Mouse (Mus musculus): ENCODE measurements around the gene Ehd1.
A peak's percentile ranks its signal among the peaks of the same experiment; 100 is the strongest.

Gene Ehd1

DNA sequence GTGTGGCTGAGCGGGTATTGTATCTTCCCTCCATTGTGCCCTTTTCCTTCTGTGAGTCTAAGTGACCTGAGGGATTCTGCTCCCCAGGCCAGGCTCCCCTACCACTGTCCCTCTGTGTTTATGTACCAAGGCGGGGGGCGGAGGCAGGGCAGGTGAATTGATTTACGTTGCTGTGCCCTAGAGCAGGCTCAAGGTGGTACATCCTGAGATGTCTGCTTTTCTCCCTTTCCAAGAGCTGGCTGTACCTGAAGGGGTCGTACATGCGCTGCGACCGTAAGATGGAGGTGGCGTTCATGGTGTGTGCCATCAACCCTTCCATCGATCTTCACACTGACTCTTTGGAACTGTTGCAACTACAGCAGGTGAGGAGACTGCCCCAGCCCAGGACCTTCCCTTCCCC lies 60.4 kb downstream of the Ehd1 start:
- H3K27me3 ChIP-seq (ENCODE audit: control insufficient read depth, insufficient read depth, low read length, poor library complexity, severe bottlenecking): no peaks in the 10 kb centered on the region
- H3K36me3 ChIP-seq (ENCODE audit: control insufficient read depth, insufficient read depth, low read length, poor library complexity, severe bottlenecking): peaks cover 3% of the 10 kb centered on the region; the same call in 1 of the 2 replicates
- DNase-seq (ENCODE audit: low read depth, low spot score): no peak

DNA sequence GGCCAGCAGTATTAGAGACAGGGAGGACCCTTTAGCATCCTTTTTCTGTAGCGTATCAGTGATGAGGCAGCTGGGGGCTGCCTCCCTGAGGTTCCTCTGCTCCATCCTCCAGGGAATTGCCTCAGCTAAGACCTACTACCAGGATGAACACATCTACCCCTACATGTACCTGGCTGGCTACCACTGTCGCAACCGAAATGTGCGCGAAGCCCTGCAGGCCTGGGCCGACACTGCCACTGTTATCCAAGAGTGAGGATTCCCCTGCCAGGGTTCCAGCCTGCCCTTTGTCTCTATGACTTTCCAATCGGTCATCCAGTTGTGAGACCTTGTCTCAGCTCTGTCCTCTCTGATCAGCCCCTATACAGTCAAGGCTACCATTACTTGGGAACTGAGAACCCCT lies 61.6 kb downstream of the Ehd1 start:
- Histone ChIP-seq H3K27me3 (ENCODE audit: control insufficient read depth, insufficient read depth, low read length, poor library complexity, severe bottlenecking) (no peaks in the 10 kb centered on the region), H3K36me3 (ENCODE audit: control insufficient read depth, insufficient read depth, low read length, poor library complexity, severe bottlenecking) (peaks cover 3% of the 10 kb centered on the region; the same call in 1 of the 2 replicates)
- DNase-seq (ENCODE audit: low read depth, low spot score): no peak

DNA sequence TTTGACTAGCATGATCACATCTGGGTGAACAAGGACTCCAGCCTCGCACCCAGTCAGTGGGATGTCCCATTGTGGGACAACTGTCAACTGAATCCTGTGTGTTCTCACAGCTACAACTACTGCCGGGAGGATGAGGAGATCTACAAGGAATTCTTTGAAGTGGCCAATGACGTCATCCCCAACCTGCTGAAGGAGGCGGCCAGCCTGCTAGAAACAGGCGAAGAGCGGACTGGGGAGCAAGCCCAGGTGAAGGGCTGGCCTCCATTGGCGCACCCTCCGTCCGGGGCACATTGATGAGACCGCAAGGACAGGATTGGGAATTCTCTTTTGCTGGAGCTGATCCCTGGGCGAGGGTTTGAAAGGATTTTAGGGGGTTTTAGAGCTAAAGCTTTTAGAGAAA lies 62.2 kb downstream of the Ehd1 start:
- no peak for DNase-seq (ENCODE audit: low read depth, low spot score)
- Histone ChIP-seq H3K27me3 (ENCODE audit: control insufficient read depth, insufficient read depth, low read length, poor library complexity, severe bottlenecking) (no peaks in the 10 kb centered on the region), H3K36me3 (ENCODE audit: control insufficient read depth, insufficient read depth, low read length, poor library complexity, severe bottlenecking) (peaks cover 3% of the 10 kb centered on the region; the same call in 1 of the 2 replicates)

DNA sequence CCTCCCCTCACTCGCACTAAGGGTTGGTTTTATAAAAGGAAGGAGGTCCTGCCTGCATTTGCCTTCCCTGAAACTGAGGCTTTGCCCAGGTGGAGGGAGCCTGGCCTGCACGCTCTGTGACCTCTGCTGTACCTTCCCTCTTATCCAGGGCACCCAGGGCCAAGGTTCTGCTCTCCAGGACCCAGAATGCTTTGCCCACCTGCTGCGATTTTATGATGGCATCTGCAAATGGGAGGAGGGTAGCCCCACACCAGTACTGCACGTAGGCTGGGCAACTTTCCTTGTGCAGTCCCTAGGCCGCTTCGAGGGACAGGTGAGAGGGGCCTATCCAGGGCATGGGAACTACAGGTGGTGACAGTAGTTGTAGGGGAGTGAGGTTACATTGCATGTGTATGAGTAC lies 62.7 kb downstream of the Ehd1 start:
- Histone ChIP-seq H3K36me3 (ENCODE audit: control insufficient read depth, insufficient read depth, low read length, poor library complexity, severe bottlenecking) (peaks cover 7% of the 10 kb centered on the region), H3K27me3 (ENCODE audit: control insufficient read depth, insufficient read depth, low read length, poor library complexity, severe bottlenecking) (no peaks in the 10 kb centered on the region)
- no peak for DNase-seq (ENCODE audit: low read depth, low spot score)

GRCm38 (mm10) chr19:6339890-6340504 lies 63.5 kb downstream of the Ehd1 start:
- DNase-seq (ENCODE audit: low read depth, low spot score): peak; percentile 87
- no peaks in the 10 kb centered on the region for H3K27me3 ChIP-seq (ENCODE audit: control insufficient read depth, insufficient read depth, low read length, poor library complexity, severe bottlenecking)
- H3K36me3 ChIP-seq (ENCODE audit: control insufficient read depth, insufficient read depth, low read length, poor library complexity, severe bottlenecking): peaks cover 9% of the 10 kb centered on the region

- H3K27me3 ChIP-seq (ENCODE audit: control insufficient read depth, insufficient read depth, low read length, poor library complexity, severe bottlenecking): no peaks in the 10 kb centered on the region
- peak; percentile 92 for DNase-seq (ENCODE audit: low read depth, low spot score)
Observed at GRCm38 (mm10) chr19:6340524-6341452, 64.3 kb downstream of the Ehd1 start, which contains the start of gene Map4k2. Map4k2 (plus strand) TSS chr19:6341135.

GRCm38 (mm10) chr19:6341453-6342077 lies 65.0 kb downstream of the Ehd1 start:
- Histone ChIP-seq H3K36me3 (ENCODE audit: control insufficient read depth, insufficient read depth, low read length, poor library complexity, severe bottlenecking) (peaks cover 16% of the 10 kb centered on the region), H3K27me3 (ENCODE audit: control insufficient read depth, insufficient read depth, low read length, poor library complexity, severe bottlenecking) (no peaks in the 10 kb centered on the region)
- DNase-seq (ENCODE audit: low read depth, low spot score): peak; percentile 73

More at GRCm38 (mm10) chr19:6340524-6341452, 64.3 kb downstream of the Ehd1 start, which contains the start of gene Map4k2:
- peaks cover 9% of the 10 kb centered on the region for H3K36me3 ChIP-seq (ENCODE audit: control insufficient read depth, insufficient read depth, low read length, poor library complexity, severe bottlenecking)

- DNase-seq (ENCODE audit: low read depth, low spot score): no peak
- H3K27me3 ChIP-seq (ENCODE audit: control insufficient read depth, insufficient read depth, low read length, poor library complexity, severe bottlenecking): no peaks in the 10 kb centered on the region
- H3K36me3 ChIP-seq (ENCODE audit: control insufficient read depth, insufficient read depth, low read length, poor library complexity, severe bottlenecking): peaks cover 19% of the 10 kb centered on the region
Observed at GRCm38 (mm10) chr19:6342276-6342933, 65.9 kb downstream of the Ehd1 start.

- DNase-seq (ENCODE audit: low read depth, low spot score): no peak
- Histone ChIP-seq H3K36me3 (ENCODE audit: control insufficient read depth, insufficient read depth, low read length, poor library complexity, severe bottlenecking) (peaks cover 16% of the 10 kb centered on the region), H3K27me3 (ENCODE audit: control insufficient read depth, insufficient read depth, low read length, poor library complexity, severe bottlenecking) (no peaks in the 10 kb centered on the region)
Observed at GRCm38 (mm10) chr19:6343066-6343925, 66.8 kb downstream of the Ehd1 start.

DNA sequence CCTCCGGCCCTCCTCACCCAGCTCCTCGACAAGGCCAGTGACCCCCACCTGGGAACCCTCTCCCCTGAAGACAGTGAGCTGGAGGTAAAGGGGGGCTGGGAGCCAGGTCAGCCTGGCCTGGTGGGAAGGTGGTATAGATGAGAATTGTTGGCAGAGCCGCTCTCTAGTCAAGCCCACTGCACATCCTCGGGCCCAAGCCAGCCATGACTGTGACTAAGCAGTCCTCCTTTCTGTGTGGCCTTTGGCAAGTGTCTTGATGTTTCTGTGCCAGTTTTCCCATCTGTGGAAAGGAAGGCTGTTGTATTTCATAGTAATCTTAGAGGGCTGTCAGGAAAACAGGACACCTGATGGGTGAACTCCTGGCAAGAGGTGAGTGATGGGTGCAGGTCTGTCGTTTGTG lies 67.5 kb downstream of the Ehd1 start:
- DNase-seq (ENCODE audit: low read depth, low spot score): no peak
- Histone ChIP-seq H3K36me3 (ENCODE audit: control insufficient read depth, insufficient read depth, low read length, poor library complexity, severe bottlenecking) (peaks cover 16% of the 10 kb centered on the region), H3K27me3 (ENCODE audit: control insufficient read depth, insufficient read depth, low read length, poor library complexity, severe bottlenecking) (no peaks in the 10 kb centered on the region)

- no peak for DNase-seq (ENCODE audit: low read depth, low spot score)
- H3K36me3 ChIP-seq (ENCODE audit: control insufficient read depth, insufficient read depth, low read length, poor library complexity, severe bottlenecking): peaks cover 18% of the 10 kb centered on the region
- no peaks in the 10 kb centered on the region for H3K27me3 ChIP-seq (ENCODE audit: control insufficient read depth, insufficient read depth, low read length, poor library complexity, severe bottlenecking)
Observed at GRCm38 (mm10) chr19:6346023-6346422, 69.5 kb downstream of the Ehd1 start.

DNA sequence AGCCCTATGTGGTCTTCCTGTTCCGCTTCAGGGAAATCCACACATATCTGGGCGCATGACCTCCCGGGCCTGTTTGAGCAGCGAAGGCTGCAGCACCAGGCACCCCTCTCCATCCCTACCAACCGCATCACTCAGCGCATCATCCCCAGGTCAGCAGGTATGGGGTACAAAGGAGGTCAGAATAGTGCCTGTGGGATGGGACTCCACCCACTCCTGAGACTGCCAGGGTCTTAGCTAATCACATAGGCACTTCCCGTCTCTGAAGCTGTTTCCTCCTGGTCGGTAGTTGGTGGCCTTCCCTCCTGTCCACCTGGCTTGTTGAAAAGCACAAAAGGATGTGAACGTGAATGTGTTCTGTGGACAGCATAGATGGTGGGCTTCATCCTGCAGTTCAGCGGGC lies 70.1 kb downstream of the Ehd1 start:
- no peaks in the 10 kb centered on the region for H3K27me3 ChIP-seq (ENCODE audit: control insufficient read depth, insufficient read depth, low read length, poor library complexity, severe bottlenecking)
- no peak for DNase-seq (ENCODE audit: low read depth, low spot score)
- H3K36me3 ChIP-seq (ENCODE audit: control insufficient read depth, insufficient read depth, low read length, poor library complexity, severe bottlenecking): peaks cover 18% of the 10 kb centered on the region

- no peaks in the 10 kb centered on the region for H3K27me3 ChIP-seq (ENCODE audit: control insufficient read depth, insufficient read depth, low read length, poor library complexity, severe bottlenecking)
- no peak for DNase-seq (ENCODE audit: low read depth, low spot score)
- peaks cover 20% of the 10 kb centered on the region for H3K36me3 ChIP-seq (ENCODE audit: control insufficient read depth, insufficient read depth, low read length, poor library complexity, severe bottlenecking)
Observed at GRCm38 (mm10) chr19:6347615-6348014, 71.1 kb downstream of the Ehd1 start.

DNA sequence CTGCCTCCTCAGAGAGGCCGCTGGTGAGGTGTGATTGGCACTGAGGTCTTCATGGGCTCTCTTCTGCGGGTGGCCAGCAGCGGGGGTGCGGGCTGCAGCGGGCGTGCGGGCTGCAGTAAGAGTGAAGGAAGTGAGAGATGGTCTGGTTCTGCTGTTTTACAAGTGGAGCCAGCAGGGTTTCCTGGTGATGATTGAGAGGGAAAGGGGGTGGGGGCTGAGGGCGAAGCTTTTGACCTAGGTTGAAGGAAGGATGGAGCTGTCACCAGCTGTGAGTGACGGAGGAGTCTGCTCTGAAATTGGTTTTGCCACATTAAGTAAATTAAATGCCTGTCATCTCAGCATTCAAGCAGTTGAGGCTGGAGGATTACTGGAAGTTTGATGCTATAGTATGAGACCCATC lies 72.2 kb downstream of the Ehd1 start:
- Histone ChIP-seq H3K27me3 (ENCODE audit: control insufficient read depth, insufficient read depth, low read length, poor library complexity, severe bottlenecking) (no peaks in the 10 kb centered on the region), H3K36me3 (ENCODE audit: control insufficient read depth, insufficient read depth, low read length, poor library complexity, severe bottlenecking) (peaks cover 22% of the 10 kb centered on the region)
- DNase-seq (ENCODE audit: low read depth, low spot score): no peak

Measured in splenic B cell, adult 2 months (primary cell).